9 mouse cellular contexts compared by ENCODE assay signal in the genomic region with DNA sequence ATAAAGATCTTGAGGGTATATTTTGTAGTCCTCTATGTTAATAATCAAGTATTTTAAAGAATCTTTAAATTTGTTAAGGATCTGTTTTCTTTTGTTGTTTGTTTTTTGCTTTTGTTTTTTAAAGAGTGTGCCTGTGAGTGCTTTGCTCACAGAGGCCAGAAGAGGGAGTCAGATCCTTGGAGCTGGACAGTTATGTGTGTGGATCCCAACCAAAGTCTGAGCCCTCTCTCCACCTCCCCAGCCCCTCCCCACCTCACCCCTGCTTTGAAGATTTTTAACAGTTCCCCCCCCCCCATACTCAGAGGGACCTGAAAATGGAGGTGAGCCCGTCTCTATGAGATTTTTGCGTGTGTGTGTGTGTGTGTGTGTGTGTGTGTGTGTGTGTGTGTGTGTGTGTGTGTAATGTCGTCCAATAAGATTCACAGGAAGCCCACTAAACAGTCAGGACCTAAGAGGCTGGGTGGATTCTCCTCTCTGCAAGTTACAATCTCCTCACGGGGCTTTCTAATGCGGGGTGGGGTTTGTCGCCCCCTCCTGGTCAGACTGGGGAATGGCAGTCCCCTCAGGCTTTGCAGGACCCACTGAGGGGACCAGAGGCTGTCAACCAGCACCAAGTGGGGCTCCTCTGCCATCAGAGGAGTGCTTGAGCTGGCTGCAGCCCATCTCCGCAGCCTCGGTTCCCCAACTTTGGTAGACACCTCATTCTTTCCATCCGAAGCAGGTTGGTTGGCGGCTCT. TPM values are rescaled to one million over a fixed set of nuclear protein-coding genes. Genes with fewer than 3 reads are reported as not detected.
DNase-seq lines count a peak whose midpoint lies in the region; ATAC-seq lines count a peak whose summit lies in the region.
"Had no signal": no experiment of that assay in that cellular context is flagged by ENCODE, and none has a peak within 500 bp of the region (broad histone marks: within the 10 kb centered on the region; RNA-seq: fewer than 3 reads in every experiment).

No protein-coding gene starts in this region.

- H3K27ac ChIP-seq in heart, embryonic 11.5 days (ENCODE audit: low read depth, low read length): no peak overlapping the region
- H3K27ac ChIP-seq: macrophage had no signal

- no peak overlapping the region for H3K9ac ChIP-seq in heart, embryonic 11.5 days (ENCODE audit: low read depth, low read length)

- peak; percentile 71 to 73 for DNase-seq in heart, adult 18-20 months
- DNase-seq in NIH3T3 (ENCODE audit: low read depth): peak; percentile 58
- DNase-seq in cerebellum, postnatal 36 days: peak; percentile 50 to 58
- peak; percentile 54 for DNase-seq in heart, adult 8-10 months (ENCODE audit: low spot score)
- DNase-seq in layer of hippocampus, postnatal 10 days (ENCODE audit: low spot score in 2 of 2): peak; percentile 54 to 61
- DNase-seq in testis, postnatal 10 days (ENCODE audit: low spot score): peak; percentile 67

- no peak overlapping the region for H3K4me3 ChIP-seq in heart, embryonic 11.5 days (ENCODE audit: low read depth, low read length)

- H3K36me3 ChIP-seq in heart, embryonic 11.5 days (ENCODE audit: control insufficient read depth, insufficient read depth, low read length): no peaks in the 10 kb centered on the region

- no peaks in the 10 kb centered on the region for H3K4me1 ChIP-seq in heart, embryonic 11.5 days (ENCODE audit: control insufficient read depth, insufficient read depth, low read length)

- 35% methylated on average over 9 of the region's 10 CpGs for WGBS in heart, embryonic 11.5 days (ENCODE audit: insufficient replicate concordance)

- peaks cover 3% of the 10 kb centered on the region; the same call in 1 of the 2 replicates for H3K27me3 ChIP-seq in heart, embryonic 11.5 days (ENCODE audit: control insufficient read depth, insufficient read depth, low read length)

- H3K9me3 ChIP-seq in heart, embryonic 11.5 days (replicated peaks; ENCODE audit: control insufficient read depth, low read length): no peaks in the 10 kb centered on the region

- no peak for ATAC-seq in heart, embryonic 11.5 days (replicated peaks; ENCODE audit: insufficient number of reproducible peaks, low FRiP score, low TSS enrichment)
- peak; percentile 61 for ATAC-seq in megakaryocyte progenitor cell, adult 5-6 weeks (replicated peaks; ENCODE audit: poor library complexity)

- H3K4me2 ChIP-seq in heart, embryonic 11.5 days: no peak overlapping the region

RNA-seq across cellular contexts. Expression of gene Pigt, which starts 20.3 kb away (rescaled TPM):
- 10 to 100 TPM; 28.7 to 32.6 TPM for total RNA-seq in heart, adult 18-20 months (2021)
- polyA plus RNA-seq in heart, embryonic 11.5 days (2014; fragmentation: Nextera tagmentation; extraction: Ambion mirVana): 63.0 and 66.0 TPM in 2 replicates
- total RNA-seq in heart, adult 8-10 months (2022): 10 to 100 TPM; 32.0 to 34.8 (median 33.9) TPM
- total RNA-seq in layer of hippocampus, postnatal 10 days (2021): 100 to 1,000 TPM; 106 to 109 TPM
- total RNA-seq in megakaryocyte progenitor cell, adult 5-6 weeks (2015): 75.1 and 80.0 TPM in 2 replicates
- total RNA-seq in megakaryocyte progenitor cell, adult 5-6 weeks (2017): 34.3 and 42.0 TPM in 2 replicates

RNA-seq across cellular contexts. Expression of gene Dbndd2, which starts 31.7 kb away (rescaled TPM):
- 10 to 100 TPM in 1 of 2 experiments, 1 to 10 TPM in 1; 9.4 to 10.7 TPM for total RNA-seq in heart, adult 18-20 months (2021)
- polyA plus RNA-seq in heart, embryonic 11.5 days (2014; fragmentation: Nextera tagmentation; extraction: Ambion mirVana): 16.5 and 21.9 TPM in 2 replicates
- 10 to 100 TPM; 11.3 to 15.0 (median 12.6) TPM for total RNA-seq in heart, adult 8-10 months (2022)
- total RNA-seq in layer of hippocampus, postnatal 10 days (2021): 10 to 100 TPM; 58.9 to 61.0 TPM
- total RNA-seq in megakaryocyte progenitor cell, adult 5-6 weeks (2015): 1.1 and 2.7 TPM in 2 replicates
- 0.04 and 0.47 TPM in 2 replicates for total RNA-seq in megakaryocyte progenitor cell, adult 5-6 weeks (2017)

RNA-seq across cellular contexts. Expression of gene Trp53tg5, which starts 44.1 kb away (rescaled TPM):
- not detected for total RNA-seq in heart, adult 18-20 months (2021)
- polyA plus RNA-seq in heart, embryonic 11.5 days (2014; fragmentation: Nextera tagmentation; extraction: Ambion mirVana): not detected in 2 replicates
- not detected for total RNA-seq in heart, adult 8-10 months (2022)
- total RNA-seq in layer of hippocampus, postnatal 10 days (2021): not detected
- total RNA-seq in megakaryocyte progenitor cell, adult 5-6 weeks (2015): not detected in 2 replicates
- not detected in 2 replicates for total RNA-seq in megakaryocyte progenitor cell, adult 5-6 weeks (2017)
- polyA plus RNA-seq: macrophage had no signal

RNA-seq across cellular contexts. Expression of gene Wfdc2, which starts 44.6 kb away (rescaled TPM):
- 10 to 100 TPM in 1 of 2 experiments, 1 to 10 TPM in 1; 1.0 to 11.8 TPM for total RNA-seq in heart, adult 18-20 months (2021)
- 6.6 and 10.3 TPM in 2 replicates for polyA plus RNA-seq in heart, embryonic 11.5 days (2014; fragmentation: Nextera tagmentation; extraction: Ambion mirVana)
- total RNA-seq in heart, adult 8-10 months (2022): 1 to 10 TPM in 3 of 4 experiments, under 1 TPM in 1; 0.73 to 3.1 (median 2.1) TPM
- under 1 TPM in 1 of 2 experiments, not detected in 1; 0.73 TPM for total RNA-seq in layer of hippocampus, postnatal 10 days (2021)
- total RNA-seq in megakaryocyte progenitor cell, adult 5-6 weeks (2015): not detected in 2 replicates
- total RNA-seq in megakaryocyte progenitor cell, adult 5-6 weeks (2017): 1.8 TPM in 1 of 2 replicates, not detected in the other
- polyA plus RNA-seq: macrophage had no signal

RNA-seq across cellular contexts. Expression of gene Spint3, which starts 55.6 kb away (rescaled TPM):
- not detected for total RNA-seq in heart, adult 18-20 months (2021)
- polyA plus RNA-seq in heart, embryonic 11.5 days (2014; fragmentation: Nextera tagmentation; extraction: Ambion mirVana): not detected in 2 replicates
- total RNA-seq in heart, adult 8-10 months (2022): not detected
- not detected for total RNA-seq in layer of hippocampus, postnatal 10 days (2021)
- not detected in 2 replicates for total RNA-seq in megakaryocyte progenitor cell, adult 5-6 weeks (2015)
- not detected in 2 replicates for total RNA-seq in megakaryocyte progenitor cell, adult 5-6 weeks (2017)
- polyA plus RNA-seq: macrophage had no signal
